Mouse (Mus musculus): ENCODE measurements at regions not wholly inside any gene's neighbourhood (a gene's known extent, or its start where the extent isn't known, plus 50 kb on each side); places are given as distances from the start of the nearest gene placed in this dataset.

DNA sequence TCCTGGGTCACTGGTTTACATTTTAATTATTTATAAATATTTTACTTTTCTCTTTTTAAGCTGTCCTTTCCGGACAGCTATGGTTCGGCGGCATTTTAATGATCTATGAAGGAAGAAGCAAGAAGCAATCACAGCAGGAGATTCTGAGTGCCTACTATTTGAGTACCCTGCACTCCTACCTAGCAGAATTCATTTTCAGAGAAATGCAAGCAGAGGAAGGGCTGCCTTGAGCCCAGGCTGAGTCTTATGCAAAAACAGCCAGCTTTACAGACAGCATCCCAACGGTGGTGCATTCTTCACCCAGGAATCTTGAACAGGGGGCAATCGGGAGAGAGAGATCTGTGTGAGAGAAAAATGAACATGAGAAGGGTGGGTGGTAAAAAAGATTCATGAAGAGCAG lies 97.7 kb upstream of the Ankrd1 start:
- DNase-seq (ENCODE audit: low spot score), result no peak
- no peaks in the 10 kb centered on the region for H3K27me3 ChIP-seq (ENCODE audit: low read depth, poor library complexity, severe bottlenecking)
- no peaks in the 10 kb centered on the region for H3K9me3 ChIP-seq (replicated peaks)
- H3K27ac ChIP-seq, result no peak overlapping the region
- no peak overlapping the region for H3K4me3 ChIP-seq
- peaks cover 18% of the 10 kb centered on the region for H3K4me1 ChIP-seq
- H3K36me3 ChIP-seq, result no peaks in the 10 kb centered on the region
- 77% methylated on average over 5 of the region's 5 CpGs for WGBS

DNA sequence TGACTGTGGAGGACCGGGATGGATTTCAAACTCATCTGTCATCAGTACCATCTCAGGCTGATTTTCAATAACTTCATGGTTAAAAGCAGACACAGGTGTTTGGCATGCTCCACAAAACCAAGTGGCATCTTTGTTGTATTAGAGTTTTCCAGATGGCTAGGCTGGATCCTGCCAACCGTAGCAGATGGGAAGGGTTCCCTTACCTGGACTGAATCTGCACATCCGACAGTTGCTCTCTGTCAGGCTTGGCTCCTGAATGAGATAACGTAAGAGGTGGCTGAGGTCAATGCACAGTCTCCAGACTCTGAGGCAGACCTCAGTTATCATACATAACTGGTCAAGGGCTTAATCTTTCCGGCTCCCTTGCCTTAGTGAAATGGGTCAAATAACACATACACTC lies 99.0 kb upstream of the Ankrd1 start:
- no peak overlapping the region for H3K27ac ChIP-seq
- DNase-seq (ENCODE audit: low spot score), result no peak
- 87% methylated on average over 5 of the region's 5 CpGs for WGBS
- H3K4me1 ChIP-seq, result peaks cover 11% of the 10 kb centered on the region
- H3K9me3 ChIP-seq (replicated peaks), result no peaks in the 10 kb centered on the region
- H3K36me3 ChIP-seq, result no peaks in the 10 kb centered on the region
- no peak overlapping the region for H3K4me3 ChIP-seq
- no peaks in the 10 kb centered on the region for H3K27me3 ChIP-seq (ENCODE audit: low read depth, poor library complexity, severe bottlenecking)

DNA sequence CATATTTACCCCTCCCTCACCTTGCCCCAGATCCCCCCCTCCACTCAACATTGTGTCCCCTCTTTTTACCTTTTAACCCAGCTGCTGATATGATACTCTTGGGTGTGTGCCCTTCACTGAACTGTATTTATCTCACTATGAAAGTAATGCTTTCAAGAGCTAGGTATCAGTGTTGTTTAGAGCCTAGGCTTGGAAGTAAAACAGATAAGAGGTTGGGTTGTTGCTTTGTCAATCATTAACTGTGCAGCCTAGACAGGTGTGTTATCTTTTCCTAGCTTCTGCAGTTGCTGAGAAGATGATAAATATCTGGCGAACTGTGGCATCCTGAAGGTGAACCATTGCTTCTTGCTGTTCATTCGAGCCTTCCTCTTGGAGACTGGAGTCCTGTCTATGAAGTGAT lies 101.2 kb upstream of the Ankrd1 start:
- no peak for DNase-seq (ENCODE audit: low spot score)
- Histone ChIP-seq H3K4me1 (no peaks in the 10 kb centered on the region), H3K36me3 (no peaks in the 10 kb centered on the region), H3K27me3 (ENCODE audit: low read depth, poor library complexity, severe bottlenecking) (no peaks in the 10 kb centered on the region), H3K4me3 (no peak overlapping the region), H3K9me3 (replicated peaks) (no peaks in the 10 kb centered on the region), H3K27ac (no peak overlapping the region)
- WGBS, result 86% methylated on average over 2 of the region's 2 CpGs

DNA sequence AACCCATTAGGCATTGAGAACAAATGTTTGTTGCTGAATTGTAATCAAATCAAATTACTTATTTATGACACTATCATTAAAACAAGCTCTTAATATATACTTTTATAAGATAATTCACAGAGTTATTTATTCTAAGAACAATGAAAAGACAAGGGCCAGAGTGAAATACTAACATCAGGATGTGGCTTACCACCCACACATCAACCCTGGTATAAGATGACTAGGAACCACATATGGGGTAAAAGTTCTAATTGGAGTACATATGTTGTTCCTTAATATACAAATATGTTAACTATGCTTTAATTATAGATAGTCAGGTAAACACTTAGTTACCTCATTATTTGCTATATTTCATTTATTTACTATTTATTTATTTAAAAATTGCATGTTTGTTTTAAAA lies 101.7 kb upstream of the Ankrd1 start:
- H3K9me3 ChIP-seq (replicated peaks), result no peaks in the 10 kb centered on the region
- H3K27me3 ChIP-seq (ENCODE audit: low read depth, poor library complexity, severe bottlenecking), result no peaks in the 10 kb centered on the region
- no peaks in the 10 kb centered on the region for H3K36me3 ChIP-seq
- no peaks in the 10 kb centered on the region for H3K4me1 ChIP-seq
- DNase-seq (ENCODE audit: low spot score), result no peak
- no peak overlapping the region for H3K27ac ChIP-seq
- H3K4me3 ChIP-seq, result no peak overlapping the region

DNA sequence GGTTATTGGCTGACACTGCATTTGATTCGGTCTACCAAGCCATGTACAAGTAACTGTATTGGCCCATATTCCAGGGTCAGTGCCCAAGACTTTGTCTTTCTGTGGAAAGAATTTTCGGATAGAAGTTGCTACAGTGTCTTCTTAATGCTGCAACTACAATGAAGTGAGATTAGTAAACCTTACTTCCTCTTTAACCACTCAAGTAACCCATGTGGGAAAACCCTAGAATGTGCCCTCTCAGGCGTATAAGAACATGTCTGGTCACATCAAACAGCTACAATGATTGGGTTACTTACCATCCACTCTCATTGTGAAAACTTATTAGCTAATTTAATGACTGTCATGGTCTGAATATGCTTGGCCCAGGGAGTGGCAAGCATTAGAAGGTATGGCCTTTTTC lies 102.3 kb upstream of the Ankrd1 start:
- H3K9me3 ChIP-seq (replicated peaks), result no peaks in the 10 kb centered on the region
- no peaks in the 10 kb centered on the region for H3K36me3 ChIP-seq
- DNase-seq (ENCODE audit: low spot score), result no peak
- H3K27me3 ChIP-seq (ENCODE audit: low read depth, poor library complexity, severe bottlenecking), result no peaks in the 10 kb centered on the region
- no peak overlapping the region for H3K4me3 ChIP-seq
- no peak overlapping the region for H3K27ac ChIP-seq
- no peaks in the 10 kb centered on the region for H3K4me1 ChIP-seq
- 86% methylated on average over 3 of the region's 3 CpGs for WGBS

DNA sequence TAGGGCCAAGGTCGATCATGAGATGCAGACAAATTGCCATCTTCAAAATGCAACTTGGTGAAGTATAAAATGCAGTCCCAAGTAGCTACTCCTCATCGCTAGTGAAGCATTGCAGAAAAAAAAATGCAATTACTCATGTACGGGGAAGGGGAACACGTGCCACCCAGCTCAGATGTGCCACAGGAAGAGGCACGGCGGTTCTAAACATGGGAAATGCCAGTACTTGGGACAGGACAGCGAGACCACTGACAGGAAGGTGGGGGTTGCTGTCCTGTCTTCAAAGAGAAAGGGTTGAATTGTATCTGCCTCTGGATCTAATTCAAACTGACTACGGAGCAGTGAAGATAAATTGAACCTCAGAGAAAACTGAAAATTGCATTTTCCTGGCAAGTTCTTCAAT lies 104.6 kb upstream of the Ankrd1 start:
- WGBS, result 57% methylated on average over 8 of the region's 8 CpGs
- DNase-seq (ENCODE audit: low spot score), result no peak
- Histone ChIP-seq H3K4me1 (no peaks in the 10 kb centered on the region), H3K4me3 (no peak overlapping the region), H3K27ac (no peak overlapping the region), H3K27me3 (ENCODE audit: low read depth, poor library complexity, severe bottlenecking) (no peaks in the 10 kb centered on the region), H3K9me3 (replicated peaks) (no peaks in the 10 kb centered on the region), H3K36me3 (no peaks in the 10 kb centered on the region)

DNA sequence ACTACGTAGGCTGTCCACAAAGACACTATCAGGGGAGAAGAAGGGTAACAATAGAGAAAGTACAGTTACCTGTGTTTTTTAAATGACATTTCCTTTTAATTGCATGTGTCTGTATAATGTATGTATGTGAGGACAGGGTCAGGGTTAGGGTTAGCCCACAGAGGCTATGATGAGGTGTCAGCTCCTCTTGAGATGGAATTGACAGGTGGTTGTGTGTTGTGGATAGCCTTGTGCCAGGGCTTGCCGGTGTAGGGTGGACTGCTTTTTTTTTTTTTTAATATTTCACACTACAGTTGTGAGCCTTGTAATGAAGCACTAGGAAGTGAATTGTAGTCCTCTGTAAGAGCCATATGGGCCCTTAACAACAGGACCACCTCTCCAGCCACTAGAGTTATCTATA lies 105.7 kb upstream of the Ankrd1 start:
- Histone ChIP-seq H3K4me3 (no peak overlapping the region), H3K27me3 (ENCODE audit: low read depth, poor library complexity, severe bottlenecking) (no peaks in the 10 kb centered on the region), H3K27ac (no peak overlapping the region), H3K9me3 (replicated peaks) (no peaks in the 10 kb centered on the region), H3K36me3 (no peaks in the 10 kb centered on the region), H3K4me1 (no peaks in the 10 kb centered on the region)
- 81% methylated on average over 2 of the region's 2 CpGs for WGBS
- DNase-seq (ENCODE audit: low spot score), result no peak

DNA sequence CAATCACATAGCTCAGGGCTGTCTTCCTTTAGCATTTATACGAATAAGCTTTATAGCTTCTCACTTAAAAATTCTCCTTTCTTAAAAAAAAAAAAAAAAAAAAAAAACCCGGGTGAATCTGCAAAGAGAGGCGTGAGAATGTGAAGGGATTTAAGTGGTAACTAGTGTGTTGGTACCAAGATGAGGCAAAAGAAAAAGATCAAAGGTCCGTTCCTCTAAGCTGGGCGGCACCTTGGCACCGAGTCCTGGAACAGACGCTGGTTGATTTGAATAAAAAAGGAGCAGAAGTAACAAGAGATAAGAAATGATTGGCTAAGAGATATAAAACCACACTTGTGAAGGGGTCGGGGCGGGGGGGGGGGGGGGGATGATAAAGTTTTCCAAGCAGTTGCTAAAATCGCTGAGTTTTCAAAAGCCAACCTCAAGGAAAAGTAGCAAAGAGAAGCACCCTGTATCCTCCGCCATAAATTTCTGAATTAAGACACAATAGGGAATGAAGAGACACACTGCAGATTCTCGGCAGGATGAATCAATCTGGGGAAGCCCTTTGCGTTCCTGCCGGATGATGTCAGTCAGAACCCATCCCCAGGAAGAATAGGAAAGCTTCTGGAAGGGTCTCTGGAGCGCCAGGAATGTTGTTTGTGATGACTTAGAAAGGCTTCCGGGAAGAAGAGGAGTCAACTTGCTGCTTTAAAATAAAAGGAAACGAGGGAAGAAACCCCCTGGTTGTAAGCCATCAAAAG lies 107.7 kb upstream of the Ankrd1 start:
- H3K27ac ChIP-seq, result no peak overlapping the region
- no peak overlapping the region for H3K4me3 ChIP-seq
- no peaks in the 10 kb centered on the region for H3K4me1 ChIP-seq
- DNase-seq (ENCODE audit: low spot score), result no peak
- WGBS, result 30% methylated on average over 16 of the region's 17 CpGs
- H3K36me3 ChIP-seq, result no peaks in the 10 kb centered on the region
- no peaks in the 10 kb centered on the region for H3K27me3 ChIP-seq (ENCODE audit: low read depth, poor library complexity, severe bottlenecking)
- H3K9me3 ChIP-seq (replicated peaks), result no peaks in the 10 kb centered on the region

DNA sequence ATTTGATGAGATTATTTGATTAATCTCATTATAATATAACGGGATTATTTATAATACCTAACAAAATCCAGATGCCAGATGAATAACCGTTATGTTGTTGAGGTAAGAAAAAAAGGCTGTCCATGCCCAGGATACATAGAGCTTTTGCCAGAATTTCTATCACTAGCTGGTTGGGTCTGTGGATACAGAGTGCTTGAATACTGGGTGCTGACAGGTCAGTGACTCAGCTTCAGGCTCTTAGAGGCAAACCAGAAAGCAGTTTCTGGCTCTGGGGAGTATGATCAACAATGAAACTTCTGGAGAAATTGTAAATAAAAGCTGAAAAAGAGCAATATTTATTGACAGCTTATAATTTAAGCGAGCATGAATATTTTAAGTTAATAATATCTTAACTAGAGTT lies 109.4 kb upstream of the Ankrd1 start:
- WGBS, result 94% methylated on average over 3 of the region's 3 CpGs

DNA sequence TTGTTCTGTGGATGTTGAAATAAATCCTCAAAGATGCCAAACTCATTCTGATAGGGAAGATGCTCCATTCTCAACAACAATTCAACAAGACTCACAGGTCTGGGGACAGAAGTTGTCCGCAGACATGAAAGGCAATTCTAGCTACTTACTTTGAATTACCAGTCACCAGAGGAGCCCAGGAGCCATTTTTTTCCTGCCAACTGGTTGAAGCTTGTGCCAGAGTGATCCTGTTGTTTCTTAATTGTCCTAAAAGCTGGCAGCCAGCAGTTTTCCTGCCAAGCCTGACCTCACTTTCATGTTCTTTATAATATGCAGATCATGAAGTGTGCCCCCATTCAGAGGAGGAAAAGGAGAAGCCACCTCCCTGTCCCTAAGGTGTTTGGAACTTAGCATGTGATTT lies 110.0 kb upstream of the Ankrd1 start:
- H3K9me3 ChIP-seq (replicated peaks), result no peaks in the 10 kb centered on the region
- H3K4me3 ChIP-seq, result no peak overlapping the region
- H3K36me3 ChIP-seq, result no peaks in the 10 kb centered on the region
- WGBS, result 86% methylated on average over 1 of the region's 1 CpGs
- no peak for DNase-seq (ENCODE audit: low spot score)
- H3K27me3 ChIP-seq (ENCODE audit: low read depth, poor library complexity, severe bottlenecking), result no peaks in the 10 kb centered on the region
- no peaks in the 10 kb centered on the region for H3K4me1 ChIP-seq
- no peak overlapping the region for H3K27ac ChIP-seq

More for the DNA sequence above, 109.4 kb upstream of the Ankrd1 start:
- H3K9me3 ChIP-seq (replicated peaks), result no peaks in the 10 kb centered on the region
- no peak overlapping the region for H3K27ac ChIP-seq
- no peaks in the 10 kb centered on the region for H3K27me3 ChIP-seq (ENCODE audit: low read depth, poor library complexity, severe bottlenecking)
- no peak overlapping the region for H3K4me3 ChIP-seq
- DNase-seq (ENCODE audit: low spot score), result no peak
- no peaks in the 10 kb centered on the region for H3K4me1 ChIP-seq
- no peaks in the 10 kb centered on the region for H3K36me3 ChIP-seq

DNA sequence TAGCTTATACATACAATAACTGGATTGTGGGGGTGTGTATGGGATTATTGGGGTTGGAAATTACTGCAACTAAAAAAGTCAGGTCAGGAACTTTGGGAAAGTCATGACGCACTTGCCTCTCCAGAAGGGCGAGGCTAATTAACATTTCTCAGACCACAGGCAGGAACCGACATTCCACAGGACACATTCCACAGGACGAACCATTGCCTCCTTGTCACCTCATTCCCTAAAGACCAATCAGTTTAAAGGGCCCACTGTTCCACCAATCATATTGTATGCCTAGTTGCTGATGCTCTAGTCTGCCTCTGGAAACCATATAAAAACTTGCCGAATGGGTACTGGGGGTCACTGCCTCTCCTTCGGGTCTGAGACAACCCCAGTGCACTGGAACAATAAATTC lies 113.0 kb upstream of the Pcgf5 start:
- no peak overlapping the region for H3K27ac ChIP-seq
- H3K4me3 ChIP-seq, result no peak overlapping the region
- no peak for DNase-seq (ENCODE audit: low spot score)
- H3K4me1 ChIP-seq, result no peaks in the 10 kb centered on the region
- no peaks in the 10 kb centered on the region for H3K9me3 ChIP-seq (replicated peaks)
- no peaks in the 10 kb centered on the region for H3K36me3 ChIP-seq
- WGBS, result 82% methylated on average over 6 of the region's 6 CpGs
- H3K27me3 ChIP-seq (ENCODE audit: low read depth, poor library complexity, severe bottlenecking), result no peaks in the 10 kb centered on the region

DNA sequence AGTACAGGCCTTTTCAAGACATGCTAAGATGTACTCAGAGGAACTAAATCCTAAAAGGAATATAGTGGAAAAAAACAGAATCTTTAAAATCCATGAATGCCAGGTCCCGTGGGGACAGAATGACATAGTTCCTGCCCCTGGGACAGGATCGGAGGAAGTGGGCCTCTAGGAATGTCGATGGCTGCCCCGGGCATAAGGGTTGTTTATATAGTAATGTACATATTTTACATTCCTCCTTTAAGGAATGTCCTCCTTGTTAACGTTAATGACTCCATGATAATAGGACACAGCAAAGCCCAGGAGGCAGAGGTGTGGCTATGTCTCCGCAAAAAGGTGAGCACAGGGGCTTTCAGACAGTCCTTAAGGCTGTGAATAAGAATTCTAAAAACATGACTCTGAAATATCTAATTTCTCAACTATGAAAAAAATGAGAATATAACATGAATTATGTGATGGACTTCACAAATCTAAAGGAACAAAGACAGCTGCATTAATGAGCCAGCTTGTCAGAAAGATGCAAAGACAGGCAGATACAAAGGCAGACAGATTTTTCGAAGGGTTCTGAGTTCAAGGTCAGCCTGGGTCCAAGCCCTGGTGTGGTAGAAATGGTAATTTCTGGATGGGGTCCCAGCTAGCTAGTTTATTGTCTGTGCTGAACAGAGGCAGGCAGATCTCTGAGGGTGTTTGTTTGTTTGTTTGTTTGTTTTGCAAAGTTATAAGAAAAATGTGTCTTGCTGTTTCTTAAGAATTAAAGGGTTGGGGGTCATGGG lies 111.3 kb upstream of the Pcgf5 start:
- H3K27ac ChIP-seq, result no peak overlapping the region
- WGBS, result 67% methylated on average over 7 of the region's 7 CpGs
- DNase-seq (ENCODE audit: low spot score), result no peak

DNA sequence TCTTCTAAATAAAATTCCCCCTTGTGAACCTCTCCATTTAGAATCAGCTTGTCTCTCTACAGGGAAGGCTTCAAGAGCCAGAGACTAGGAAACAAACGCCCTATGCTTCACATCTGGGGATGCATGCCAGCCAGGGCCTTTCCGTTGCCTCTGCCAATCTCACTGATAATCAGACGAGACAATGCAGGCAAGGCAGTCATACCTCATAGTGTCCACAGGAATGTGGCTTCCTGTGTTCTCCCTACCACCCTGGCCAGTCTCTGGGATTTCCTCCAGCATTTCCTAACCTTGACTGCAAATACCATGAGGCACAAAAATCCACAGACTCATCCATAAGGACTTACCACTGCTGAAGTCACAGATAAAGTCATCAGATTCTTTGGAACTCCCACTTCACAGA lies 110.4 kb upstream of the Pcgf5 start:
- no peak for DNase-seq (ENCODE audit: low spot score)
- H3K9me3 ChIP-seq (replicated peaks), result no peaks in the 10 kb centered on the region
- H3K27ac ChIP-seq, result no peak overlapping the region
- H3K27me3 ChIP-seq (ENCODE audit: low read depth, poor library complexity, severe bottlenecking), result no peaks in the 10 kb centered on the region
- H3K36me3 ChIP-seq, result no peaks in the 10 kb centered on the region
- H3K4me1 ChIP-seq, result no peaks in the 10 kb centered on the region
- H3K4me3 ChIP-seq, result no peak overlapping the region
- 70% methylated on average over 3 of the region's 3 CpGs for WGBS

More for the DNA sequence above, 111.3 kb upstream of the Pcgf5 start:
- Histone ChIP-seq H3K36me3 (no peaks in the 10 kb centered on the region), H3K27me3 (ENCODE audit: low read depth, poor library complexity, severe bottlenecking) (no peaks in the 10 kb centered on the region), H3K4me1 (no peaks in the 10 kb centered on the region), H3K9me3 (replicated peaks) (no peaks in the 10 kb centered on the region), H3K4me3 (no peak overlapping the region)

Data from limb, embryonic 10.5 days (tissue).